Mouse (Mus musculus): ENCODE results near the gene Wnt2b. TPM values are rescaled to one million over a fixed set of nuclear protein-coding genes. Genes with fewer than 3 reads are reported as not detected.

Wnt2b gene
- polyA plus RNA-seq, 1 experiment = 0.25 TPM

DNA sequence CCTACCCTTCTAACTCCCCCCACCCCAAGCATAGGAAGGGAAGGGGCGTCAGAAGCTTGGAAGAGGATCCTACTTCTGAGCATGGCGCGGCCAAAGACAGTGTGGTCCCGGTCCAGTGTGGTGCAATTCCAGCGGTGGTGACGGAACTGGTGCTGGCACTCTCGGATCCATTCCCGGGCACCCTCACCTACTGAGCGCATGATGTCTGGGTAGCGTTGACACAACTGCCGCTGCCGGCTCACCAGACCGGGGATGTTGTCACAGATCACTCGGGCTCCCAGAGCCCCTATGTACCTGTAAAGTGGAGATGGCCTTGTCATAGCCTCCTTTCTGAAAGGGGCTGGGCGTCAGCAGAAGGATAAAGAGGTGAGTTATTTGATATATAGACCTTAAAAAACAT is 7.2 kb downstream of the Wnt2b start:
- H3K27ac ChIP-seq (ENCODE audit: insufficient read depth, low read length) = no peak overlapping the region
- WGBS = 94% methylated on average over 15 of the region's 15 CpGs
- H3K27me3 ChIP-seq (ENCODE audit: control insufficient read depth, insufficient read depth, low read length) = no peaks in the 10 kb centered on the region
- H3K4me3 ChIP-seq (ENCODE audit: extremely low read depth, insufficient read depth, insufficient read length) = no peak overlapping the region
- no peak for DNase-seq (ENCODE audit: low read depth in 1 of 2, low spot score in 2 of 2)
- no peaks in the 10 kb centered on the region for H3K36me3 ChIP-seq (ENCODE audit: control insufficient read depth, insufficient read depth, low read length)
- no peak for TF ChIP-seq POLR2A (IDR thresholded peaks at IDR 0.05; ENCODE audit: low read depth, low read length)
- TF ChIP-seq CTCF (IDR thresholded peaks at IDR 0.05; ENCODE audit: extremely low read depth, insufficient read depth, insufficient read length, insufficient replicate concordance) = no peak
- H3K4me1 ChIP-seq (ENCODE audit: control insufficient read depth, insufficient read depth, insufficient read length) = no peaks in the 10 kb centered on the region

DNA sequence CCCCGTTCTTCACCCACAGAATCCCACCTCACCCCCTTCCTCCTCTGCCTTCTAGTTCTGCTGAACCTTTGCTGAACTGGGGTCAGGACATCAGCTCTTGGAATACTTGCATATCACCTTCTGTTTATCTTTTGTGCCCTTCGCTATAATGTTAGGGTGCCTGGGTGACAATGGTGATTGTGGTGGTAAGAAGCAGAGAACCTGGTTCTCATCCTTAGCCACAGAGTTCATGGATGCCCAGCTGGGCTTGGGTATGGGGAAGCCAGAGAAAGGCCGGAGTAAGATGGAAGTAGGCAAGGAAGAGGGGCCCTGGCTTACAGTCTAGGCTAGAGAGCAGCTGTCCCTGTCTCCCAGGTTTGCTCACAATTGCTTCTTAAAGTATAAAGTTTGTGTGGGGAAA is 7.6 kb downstream of the Wnt2b start:
- no peak overlapping the region for H3K27ac ChIP-seq (ENCODE audit: insufficient read depth, low read length)
- no peaks in the 10 kb centered on the region for H3K36me3 ChIP-seq (ENCODE audit: control insufficient read depth, insufficient read depth, low read length)
- H3K4me3 ChIP-seq (ENCODE audit: extremely low read depth, insufficient read depth, insufficient read length) = no peak overlapping the region
- H3K27me3 ChIP-seq (ENCODE audit: control insufficient read depth, insufficient read depth, low read length) = no peaks in the 10 kb centered on the region
- no peaks in the 10 kb centered on the region for H3K4me1 ChIP-seq (ENCODE audit: control insufficient read depth, insufficient read depth, insufficient read length)
- 89% methylated on average over 3 of the region's 3 CpGs for WGBS
- no peak for DNase-seq (ENCODE audit: low read depth in 1 of 2, low spot score in 2 of 2)
- TF ChIP-seq CTCF (IDR thresholded peaks at IDR 0.05; ENCODE audit: extremely low read depth, insufficient read depth, insufficient read length, insufficient replicate concordance) (no peak), POLR2A (IDR thresholded peaks at IDR 0.05; ENCODE audit: low read depth, low read length) (no peak)

DNA sequence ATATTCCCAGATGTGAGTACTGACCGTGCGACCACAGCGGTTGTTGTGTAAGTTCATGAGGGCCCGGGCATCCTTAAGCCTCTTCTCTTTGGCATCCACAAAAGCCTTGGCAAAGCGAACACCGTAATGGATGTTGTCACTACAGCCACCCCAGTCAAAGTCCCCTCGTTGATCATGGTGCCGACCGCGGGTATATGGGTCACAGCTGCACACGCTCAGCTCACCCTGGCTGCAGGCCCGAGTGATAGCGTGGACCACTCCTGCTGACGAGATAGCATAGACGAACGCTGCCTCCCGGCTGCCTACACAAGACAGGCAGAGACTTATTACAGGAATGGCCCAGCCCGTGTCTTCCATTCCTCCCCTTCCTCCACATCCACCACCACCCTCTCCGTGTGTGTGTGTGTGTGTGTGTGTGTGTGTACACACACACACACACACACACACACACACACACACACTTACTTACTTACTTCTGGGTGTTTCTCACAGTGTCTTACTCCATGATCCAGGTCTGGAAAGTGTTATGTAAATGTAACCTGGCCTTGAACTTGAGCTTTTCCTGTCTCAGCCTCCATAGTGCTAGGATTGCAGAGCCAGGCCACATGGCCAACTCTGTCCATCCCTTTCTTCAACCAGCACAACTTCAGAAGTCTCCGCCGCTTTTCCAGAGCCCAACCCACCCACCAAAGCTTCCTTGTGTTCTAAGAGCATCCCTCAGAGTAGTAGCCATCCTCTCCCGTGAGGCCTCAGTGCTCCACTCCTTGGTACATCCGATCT is 8.6 kb downstream of the Wnt2b start:
- no peaks in the 10 kb centered on the region for H3K36me3 ChIP-seq (ENCODE audit: control insufficient read depth, insufficient read depth, low read length)
- H3K4me1 ChIP-seq (ENCODE audit: control insufficient read depth, insufficient read depth, insufficient read length) = no peaks in the 10 kb centered on the region
- DNase-seq (ENCODE audit: low read depth in 1 of 2, low spot score in 2 of 2) = no peak
- H3K4me3 ChIP-seq (ENCODE audit: extremely low read depth, insufficient read depth, insufficient read length) = no peak overlapping the region
- WGBS = 94% methylated on average over 23 of the region's 23 CpGs
- no peaks in the 10 kb centered on the region for H3K27me3 ChIP-seq (ENCODE audit: control insufficient read depth, insufficient read depth, low read length)
- H3K27ac ChIP-seq (ENCODE audit: insufficient read depth, low read length) = no peak overlapping the region
- TF ChIP-seq CTCF (IDR thresholded peaks at IDR 0.05; ENCODE audit: extremely low read depth, insufficient read depth, insufficient read length, insufficient replicate concordance) (no peak), POLR2A (IDR thresholded peaks at IDR 0.05; ENCODE audit: low read depth, low read length) (no peak)

- 94% methylated on average over 12 of the region's 12 CpGs for WGBS
- TF ChIP-seq POLR2A (IDR thresholded peaks at IDR 0.05; ENCODE audit: low read depth, low read length) (no peak), CTCF (IDR thresholded peaks at IDR 0.05; ENCODE audit: extremely low read depth, insufficient read depth, insufficient read length, insufficient replicate concordance) (no peak)
- H3K36me3 ChIP-seq (ENCODE audit: control insufficient read depth, insufficient read depth, low read length) = no peaks in the 10 kb centered on the region
- no peak overlapping the region for H3K27ac ChIP-seq (ENCODE audit: insufficient read depth, low read length)
- no peak overlapping the region for H3K4me3 ChIP-seq (ENCODE audit: extremely low read depth, insufficient read depth, insufficient read length)
- no peak for DNase-seq (ENCODE audit: low read depth in 1 of 2, low spot score in 2 of 2)
- no peaks in the 10 kb centered on the region for H3K27me3 ChIP-seq (ENCODE audit: control insufficient read depth, insufficient read depth, low read length)
- H3K4me1 ChIP-seq (ENCODE audit: control insufficient read depth, insufficient read depth, insufficient read length) = no peaks in the 10 kb centered on the region
Observed at GRCm38 (mm10) chr3:104950926-104951325, 10.8 kb downstream of the Wnt2b start.

DNA sequence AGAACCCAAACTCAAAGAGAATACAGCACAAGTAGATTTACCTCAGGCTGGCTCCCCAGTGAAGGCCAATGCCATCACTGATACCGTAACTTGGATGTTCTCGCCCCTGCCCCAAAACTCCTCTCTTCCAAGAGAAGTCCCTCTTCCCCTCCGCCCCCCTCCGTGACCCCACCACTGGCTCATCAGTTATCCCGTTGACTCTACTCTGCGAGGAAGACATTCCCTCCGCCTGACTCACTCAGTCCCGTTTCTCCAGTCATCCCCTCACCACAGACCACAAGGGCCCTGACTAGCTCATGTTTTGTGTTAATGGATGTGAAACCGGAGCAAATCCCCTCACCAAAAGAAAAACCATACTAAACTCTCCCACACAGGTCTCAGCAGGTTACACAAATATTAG is 16.8 kb downstream of the Wnt2b start:
- TF ChIP-seq POLR2A (IDR thresholded peaks at IDR 0.05; ENCODE audit: low read depth, low read length) = no peak
- TF ChIP-seq CTCF (IDR thresholded peaks at IDR 0.05; ENCODE audit: extremely low read depth, insufficient read depth, insufficient read length, insufficient replicate concordance) = no peak
- no peak overlapping the region for H3K4me3 ChIP-seq (ENCODE audit: extremely low read depth, insufficient read depth, insufficient read length)
- WGBS = 93% methylated on average over 9 of the region's 9 CpGs
- H3K36me3 ChIP-seq (ENCODE audit: control insufficient read depth, insufficient read depth, low read length) = 0 out of 2 replicates have a peak, but pooled peaks cover 1% of the 10 kb centered on the region
- H3K4me1 ChIP-seq (ENCODE audit: control insufficient read depth, insufficient read depth, insufficient read length) = no peaks in the 10 kb centered on the region
- no peak for DNase-seq (ENCODE audit: low read depth in 1 of 2, low spot score in 2 of 2)
- no peaks in the 10 kb centered on the region for H3K27me3 ChIP-seq (ENCODE audit: control insufficient read depth, insufficient read depth, low read length)
- H3K27ac ChIP-seq (ENCODE audit: insufficient read depth, low read length) = no peak overlapping the region

DNA sequence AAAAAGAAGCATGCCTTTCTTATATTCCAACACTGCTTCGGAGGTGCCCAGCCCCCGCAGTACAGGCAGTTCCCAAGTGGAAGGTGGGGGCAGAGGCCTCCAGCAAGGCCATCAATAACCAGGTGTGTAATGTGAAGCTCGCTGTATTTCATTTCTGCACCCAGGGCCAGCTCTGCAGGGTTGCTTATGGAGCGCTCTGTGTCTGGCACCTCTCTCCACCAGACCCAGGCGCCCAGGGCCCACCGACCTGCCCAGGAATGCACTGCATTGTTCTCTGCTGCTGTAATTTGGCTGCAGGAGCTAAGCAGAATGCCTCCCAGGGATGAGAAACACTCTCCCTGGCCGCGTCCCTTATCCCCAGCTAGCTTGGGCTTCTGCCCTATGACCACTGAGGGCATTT is 18.4 kb downstream of the Wnt2b start:
- 93% methylated on average over 8 of the region's 8 CpGs for WGBS
- Histone ChIP-seq H3K27ac (ENCODE audit: insufficient read depth, low read length) (no peak overlapping the region), H3K36me3 (ENCODE audit: control insufficient read depth, insufficient read depth, low read length) (peaks cover 1% of the 10 kb centered on the region; the same call in 1 of the 2 replicates), H3K27me3 (ENCODE audit: control insufficient read depth, insufficient read depth, low read length) (no peaks in the 10 kb centered on the region), H3K4me3 (ENCODE audit: extremely low read depth, insufficient read depth, insufficient read length) (no peak overlapping the region), H3K4me1 (ENCODE audit: control insufficient read depth, insufficient read depth, insufficient read length) (no peaks in the 10 kb centered on the region)
- no peak for DNase-seq (ENCODE audit: low read depth in 1 of 2, low spot score in 2 of 2)
- TF ChIP-seq CTCF (IDR thresholded peaks at IDR 0.05; ENCODE audit: extremely low read depth, insufficient read depth, insufficient read length, insufficient replicate concordance) (no peak), POLR2A (IDR thresholded peaks at IDR 0.05; ENCODE audit: low read depth, low read length) (no peak)

DNA sequence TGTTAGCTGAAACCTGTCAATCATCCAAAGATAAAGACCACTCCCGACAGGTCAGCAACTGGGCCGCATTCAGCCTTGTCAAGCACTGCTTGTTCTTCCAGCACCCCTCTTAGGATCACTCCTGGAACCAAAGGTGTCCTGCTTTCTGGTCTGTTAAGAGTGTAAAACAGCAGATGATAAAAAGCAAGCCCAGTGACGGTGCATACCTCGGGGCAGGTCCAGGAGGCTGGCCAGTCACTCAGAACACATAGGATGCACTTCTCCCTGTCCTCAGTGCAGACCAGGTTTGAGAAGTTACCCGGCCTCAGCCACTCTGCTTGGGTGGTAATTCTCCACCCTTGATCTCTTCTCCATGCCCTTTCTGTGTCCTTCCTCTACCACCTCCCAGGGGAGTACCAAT is 19.0 kb downstream of the Wnt2b start:
- no peak overlapping the region for H3K27ac ChIP-seq (ENCODE audit: insufficient read depth, low read length)
- 93% methylated on average over 5 of the region's 5 CpGs for WGBS
- no peak for DNase-seq (ENCODE audit: low read depth in 1 of 2, low spot score in 2 of 2)
- H3K27me3 ChIP-seq (ENCODE audit: control insufficient read depth, insufficient read depth, low read length) = no peaks in the 10 kb centered on the region
- no peak overlapping the region for H3K4me3 ChIP-seq (ENCODE audit: extremely low read depth, insufficient read depth, insufficient read length)
- H3K36me3 ChIP-seq (ENCODE audit: control insufficient read depth, insufficient read depth, low read length) = peaks cover 1% of the 10 kb centered on the region; the same call in 1 of the 2 replicates
- no peak for TF ChIP-seq CTCF (IDR thresholded peaks at IDR 0.05; ENCODE audit: extremely low read depth, insufficient read depth, insufficient read length, insufficient replicate concordance)
- no peaks in the 10 kb centered on the region for H3K4me1 ChIP-seq (ENCODE audit: control insufficient read depth, insufficient read depth, insufficient read length)
